In genomic region chr10:63096757-63097156, GRCm38 (mm10) we compare ENCODE assay signal across 14 mouse cellular contexts.
"Had no signal": no experiment of that assay in that cellular context is flagged by ENCODE, and none has a peak within 500 bp of the region (broad histone marks: within the 10 kb centered on the region; RNA-seq: fewer than 3 reads in every experiment).

No protein-coding gene starts in this region.

- DNase-seq: gastrocnemius, adult 2 months; gastrocnemius, postnatal 10 days; gastrocnemius, postnatal 25 days; heart, adult 18-20 months; heart, postnatal 4 days; kidney, adult 11 months; kidney, adult 2 months; kidney, adult 9 months; kidney, postnatal 14 days; kidney, postnatal 36 days; layer of hippocampus, adult 9-11 months; layer of hippocampus, postnatal 36 days; liver; liver, embryonic 13.5 days had no signal
